Mouse (Mus musculus) layer of hippocampus, postnatal 14 days (tissue): ENCODE measurements around the gene Il27. TPM values are rescaled to one million over a fixed set of nuclear protein-coding genes. Genes with fewer than 3 reads are reported as not detected.

Experiments used
- DNase-seq, 2 experiments: peaks; one replicate each; pipeline ENCODE4 v3.0.0; 2021 to 2022; ENCODE audit warnings: low spot score in 2 of 2, mixed read lengths in 1 of 2
- total RNA-seq, 2 experiments: library from RNA; stranded (reverse); gene quantifications; 2 replicates each; pipeline ENCODE4 v1.2.3; 2021

Il27 gene
- total RNA-seq, 2 experiments from 2014 or later: not detected

- no peak for DNase-seq
Measured at GRCm38 (mm10) chr7:126607064-126607463, 12.3 kb upstream of the Il27 start.

GRCm38 (mm10) chr7:126606611-126607010 lies 11.9 kb upstream of the Il27 start:
- DNase-seq: no peak

- no peak for DNase-seq
Measured at GRCm38 (mm10) chr7:126602650-126603049, 7.9 kb upstream of the Il27 start.

DNA sequence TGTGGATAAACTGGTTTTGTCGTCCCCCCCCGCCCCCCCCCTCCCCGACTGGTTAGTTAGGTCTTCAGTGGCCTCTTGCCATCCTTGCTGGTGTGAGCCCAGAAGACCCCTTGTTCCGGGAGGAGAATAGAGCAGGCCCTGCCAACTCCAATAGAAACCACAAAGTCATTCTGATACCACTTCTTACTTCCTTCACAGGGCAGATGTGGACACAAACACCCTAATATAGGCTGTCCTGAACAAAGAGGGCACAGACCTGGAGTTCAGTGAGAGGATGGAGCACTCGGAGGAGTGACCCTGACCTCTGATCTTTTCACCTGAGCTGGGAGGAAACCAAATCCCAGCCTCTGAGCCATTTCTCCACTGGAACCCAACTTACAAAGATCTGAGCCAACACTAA lies 7.2 kb upstream of the Il27 start:
- no peak for DNase-seq

GRCm38 (mm10) chr7:126598919-126599318 lies 4.2 kb upstream of the Il27 start:
- DNase-seq: no peak

DNA sequence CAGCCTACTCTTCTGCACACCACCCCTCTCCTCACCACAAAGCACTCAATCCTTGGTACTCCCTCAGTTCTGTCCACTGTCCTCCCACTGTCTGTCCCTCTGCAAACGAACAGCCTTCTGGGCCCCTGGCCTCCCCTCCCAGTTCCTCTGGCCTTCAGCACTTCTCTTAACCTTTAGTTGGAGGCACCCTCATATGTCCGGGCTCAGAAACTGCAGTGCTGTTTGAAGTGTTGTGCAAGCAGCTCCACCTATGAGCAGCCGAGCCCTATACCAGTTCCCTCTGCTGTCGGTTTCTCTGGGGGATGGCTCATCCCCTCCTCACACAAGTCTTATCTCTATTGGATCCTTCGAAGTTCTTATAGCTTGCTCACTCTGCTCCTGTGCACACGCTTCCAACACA lies 1.7 kb upstream of the Il27 start:
- DNase-seq: no peak

- DNase-seq: no peak
Measured at GRCm38 (mm10) chr7:126595890-126596289, 1.1 kb upstream of the Il27 start.

DNA sequence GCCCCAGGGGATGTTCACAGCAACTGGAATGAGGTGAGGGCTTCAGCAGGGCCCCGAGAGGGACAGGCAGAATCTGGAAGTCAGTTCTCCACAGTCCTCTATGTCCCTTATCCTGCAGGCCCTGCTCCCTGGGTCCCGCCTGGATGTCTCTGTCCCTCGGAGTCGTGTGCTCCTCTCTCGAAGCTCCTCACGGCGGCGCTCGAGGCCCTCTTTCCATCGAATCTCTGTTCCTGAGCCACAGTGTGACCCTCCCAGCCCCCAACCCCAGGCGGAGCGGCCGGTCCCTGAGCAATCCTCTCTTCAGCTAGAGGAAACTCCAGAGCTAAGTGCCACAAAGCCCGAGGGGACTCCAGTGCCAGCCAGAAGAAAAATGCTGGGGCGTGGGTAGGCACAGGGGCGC lies 7.0 kb downstream of the Il27 start:
- peak; percentile 46 to 55 for DNase-seq

DNA sequence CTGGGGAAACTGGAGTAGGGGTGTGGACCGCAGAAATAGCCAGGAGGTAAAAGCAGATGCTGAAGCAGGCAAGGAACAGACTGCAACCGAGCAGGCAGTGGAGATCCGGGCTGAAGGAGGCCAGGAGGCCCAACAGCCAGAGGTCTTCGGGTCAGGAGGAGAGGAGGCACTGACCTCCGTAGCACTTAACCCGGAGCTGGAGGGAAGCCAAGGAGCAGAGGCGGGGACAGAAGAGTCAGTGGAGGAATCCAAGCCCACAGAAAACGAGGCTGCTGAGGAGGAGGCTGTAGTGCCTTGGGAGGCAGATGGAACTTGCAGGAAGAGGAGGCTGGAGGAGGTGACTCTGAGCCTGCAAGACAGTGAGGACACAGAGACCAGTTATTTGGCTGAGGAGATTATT lies 7.9 kb downstream of the Il27 start:
- no peak for DNase-seq

GRCm38 (mm10) chr7:126585717-126586116 lies 9.0 kb downstream of the Il27 start, which contains the start of gene Cln3:
Gene Cln3, minus strand, starts transcription at chr7:126585817.
- no peak for DNase-seq

GRCm38 (mm10) chr7:126584506-126584977 lies 10.2 kb downstream of the Il27 start, which contains the start of gene Apobr:
Gene Apobr, plus strand, starts transcription at chr7:126584942.
- no peak for DNase-seq

GRCm38 (mm10) chr7:126583761-126584160 lies 11.0 kb downstream of the Il27 start:
- no peak for DNase-seq

- DNase-seq: peak; percentile 87 to 91
Measured at GRCm38 (mm10) chr7:126583251-126583709, 11.5 kb downstream of the Il27 start.

DNA sequence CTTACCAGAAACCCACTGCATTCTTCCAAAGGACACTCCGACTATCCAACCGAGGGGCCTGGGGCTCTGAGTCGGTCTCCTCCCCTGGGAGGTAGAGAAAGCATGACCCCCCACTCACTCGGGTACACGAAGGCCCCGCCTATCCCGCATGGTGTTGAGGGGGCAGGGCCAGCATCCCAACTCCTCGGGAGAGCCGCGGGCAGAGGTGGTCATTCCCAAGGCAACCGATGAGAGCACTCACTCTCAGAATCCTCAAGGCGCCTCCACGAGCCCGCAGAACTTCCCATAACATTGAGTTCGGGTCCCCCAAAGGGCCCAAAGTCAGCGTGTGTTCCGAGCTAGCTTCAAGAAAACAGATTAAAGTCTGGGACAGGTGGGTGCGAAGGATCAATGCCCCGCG lies 12.0 kb downstream of the Il27 start:
- DNase-seq: no peak

- no peak for DNase-seq
Measured at GRCm38 (mm10) chr7:126581661-126582060, 13.1 kb downstream of the Il27 start.

GRCm38 (mm10) chr7:126579172-126579571 lies 15.6 kb downstream of the Il27 start:
- DNase-seq: no peak

- DNase-seq: peak in 1 of 2 experiments; percentile 46
Measured at GRCm38 (mm10) chr7:126576946-126577345, 17.8 kb downstream of the Il27 start.

- DNase-seq: peak; percentile 79 to 90
Measured at GRCm38 (mm10) chr7:126566094-126566765, 28.5 kb downstream of the Il27 start, which contains the start of gene Eif3c. Gene Eif3c, minus strand, starts transcription at chr7:126566411.

DNA sequence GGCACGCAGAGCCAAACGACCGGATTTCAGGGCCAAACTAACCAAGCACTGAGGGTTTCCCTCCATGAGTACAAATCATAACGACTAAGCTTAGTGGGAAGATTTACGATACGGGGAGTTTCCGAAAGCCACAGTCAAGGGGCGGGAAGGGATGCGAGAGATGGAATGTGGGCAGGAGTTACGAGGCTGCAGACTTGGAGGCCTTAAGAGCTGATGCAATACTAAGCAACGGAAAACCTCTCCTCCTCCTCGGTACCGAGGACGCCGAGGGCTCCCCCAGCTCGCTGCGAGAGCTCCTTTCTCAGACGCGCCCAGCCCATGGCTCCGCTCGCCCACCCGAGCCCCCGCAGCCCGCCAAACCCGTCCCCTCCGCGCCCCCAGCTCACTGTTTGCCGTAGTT lies 29.0 kb downstream of the Il27 start:
- DNase-seq: no peak

DNA sequence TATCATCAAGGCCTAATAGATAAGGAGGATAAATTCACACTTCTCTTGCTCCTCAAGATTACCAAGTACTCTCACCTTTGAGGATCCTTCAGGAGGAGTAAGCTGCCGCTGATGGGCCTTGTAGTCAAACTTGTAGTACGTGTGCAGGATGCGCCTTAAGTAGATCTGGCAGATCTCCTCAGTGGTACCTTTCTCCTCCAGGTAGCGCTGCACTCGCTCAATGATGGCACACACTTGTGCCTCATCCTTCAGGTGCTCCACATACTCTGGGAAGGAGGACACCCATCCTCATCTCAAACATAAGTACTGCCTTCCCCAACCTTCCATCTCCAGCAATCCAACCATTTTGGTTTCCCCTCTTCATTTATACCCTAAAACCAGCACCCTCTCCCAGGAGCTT lies 38.1 kb downstream of the Il27 start:
- no peak for DNase-seq

- no peak for DNase-seq
Measured at GRCm38 (mm10) chr7:126554796-126555195, 39.9 kb downstream of the Il27 start.

- DNase-seq: no peak
Measured at GRCm38 (mm10) chr7:126545631-126546030, 49.1 kb downstream of the Il27 start.

DNA sequence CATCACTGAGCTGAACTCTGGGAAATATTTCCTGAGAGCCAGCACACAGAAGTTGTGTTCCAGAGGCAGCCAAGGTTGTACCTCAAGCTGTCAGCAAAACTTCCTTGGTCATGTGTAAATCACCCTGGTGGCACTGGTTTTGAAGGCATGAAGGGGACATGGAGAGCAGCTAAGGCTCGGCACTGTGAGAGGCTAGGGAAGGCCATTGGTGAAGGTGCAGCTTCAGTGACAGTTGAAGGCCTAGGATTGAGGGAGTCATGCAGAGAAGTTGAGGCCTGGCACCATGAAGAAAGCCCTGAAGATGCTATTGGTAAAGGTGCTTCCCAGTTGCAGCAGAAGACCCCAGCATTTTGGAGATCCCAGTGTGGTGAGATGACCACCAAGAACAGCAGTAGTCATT lies 53.1 kb downstream of the Il27 start:
- DNase-seq: no peak
